Mouse (Mus musculus) MEL (cell line): ENCODE data around the gene Hoxa11. TPM values are rescaled to one million over a fixed set of nuclear protein-coding genes. Genes with fewer than 3 reads are reported as not detected.

ENCODE experiments used
- DNase-seq: peaks from one replicate; pipeline ENCODE4 v3.0.0; 2011; ENCODE audit warnings: low read depth, low spot score
- H3K27ac ChIP-seq: 2 replicates; pipeline ENCODE4 v1.5.1; 2012; ENCODE audit warnings: low read depth, mild to moderate bottlenecking, control low read depth, low read length, moderate library complexity; ENCODE audit not compliant: control insufficient read depth
- H3K27me3 ChIP-seq, 2 experiments: fragments of 150-350 bp in 1 of 2; sonication (generic) in 1 of 2; 2 replicates each; pipeline ENCODE4 v1.6.1; 2012; ENCODE audit warnings: low read length in 2 of 2, mild to moderate bottlenecking in 2 of 2, improper control_type of control experiment in 1 of 2, moderate library complexity in 1 of 2; ENCODE audit not compliant: insufficient read depth in 2 of 2, control insufficient read depth in 1 of 2
- H3K36me3 ChIP-seq, 2 experiments: 2 replicates each; pipeline ENCODE4 v1.6.1; 2012 to 2014; ENCODE audit warnings: low read length in 2 of 2, improper control_type of control experiment in 1 of 2, inconsistent platforms in 1 of 2, mild to moderate bottlenecking in 1 of 2; ENCODE audit not compliant: insufficient read depth in 2 of 2, control insufficient read depth in 1 of 2
- H3K4me1 ChIP-seq, 2 experiments: fragments of 150-350 bp in 1 of 2; sonication (generic) in 1 of 2; 2 replicates each; pipeline ENCODE4 v1.6.1; 2012; ENCODE audit warnings: low read length in 2 of 2, improper control_type of control experiment in 1 of 2, mild to moderate bottlenecking in 1 of 2; ENCODE audit not compliant: insufficient read depth in 2 of 2, control insufficient read depth in 1 of 2
- H3K4me3 ChIP-seq, 2 experiments: fragments of 150-350 bp in 1 of 2; sonication (generic) in 1 of 2; 2 replicates each; pipeline ENCODE4 v1.5.1; 2012; ENCODE audit warnings: low read depth in 2 of 2, low read length in 2 of 2, mild to moderate bottlenecking in 2 of 2, moderate library complexity in 2 of 2, control low read depth in 1 of 2, improper control_type of control experiment in 1 of 2; ENCODE audit not compliant: control insufficient read depth in 1 of 2, insufficient read depth in 1 of 2
- H3K79me2 ChIP-seq: 2 replicates; pipeline ENCODE4 v1.6.1; 2012; ENCODE audit warnings: mild to moderate bottlenecking, low read length, moderate library complexity; ENCODE audit not compliant: control insufficient read depth, poor library complexity, insufficient read depth
- H3K9ac ChIP-seq: 2 replicates; pipeline ENCODE4 v1.6.1; 2012; ENCODE audit warnings: low read depth, mild to moderate bottlenecking, control low read depth, low read length, moderate library complexity; ENCODE audit not compliant: control insufficient read depth, poor library complexity, severe bottlenecking
- H3K9me3 ChIP-seq: fragments of 150-350 bp; sonication (generic); replicated peaks from 2 replicates; pipeline ENCODE4 v1.6.1; 2012; ENCODE audit warnings: mild to moderate bottlenecking, low read length, improper control_type of control experiment, moderate library complexity; ENCODE audit not compliant: insufficient read depth
- HCFC1 ChIP-seq: IDR thresholded peaks from 2 replicates; pipeline ENCODE4 v1.6.1; 2012; ENCODE audit warnings: low read depth, mild to moderate bottlenecking, inconsistent platforms, low read length, improper control_type of control experiment, moderate library complexity
- KAT2A ChIP-seq: conservative IDR thresholded peaks from 2 replicates; pipeline ENCODE4 v1.6.1; 2012; ENCODE audit warnings: low read depth, low read length, improper control_type of control experiment, inconsistent platforms
- MXI1 ChIP-seq: IDR thresholded peaks from 2 replicates; pipeline ENCODE4 v1.6.1; 2011; ENCODE audit warnings: mild to moderate bottlenecking, low read depth, low read length, improper control_type of control experiment
- POLR2AphosphoS5 ChIP-seq: IDR thresholded peaks from 2 replicates; pipeline ENCODE4 v1.6.1; 2012; ENCODE audit warnings: low read depth, borderline replicate concordance, mild to moderate bottlenecking, inconsistent platforms, low read length, moderate library complexity, mixed read lengths
- TAL1 ChIP-seq: IDR thresholded peaks from 2 replicates; pipeline ENCODE4 v1.6.1; 2012; ENCODE audit warnings: mild to moderate bottlenecking, inconsistent platforms, low read length, moderate library complexity, mixed read lengths
- TBP ChIP-seq: IDR thresholded peaks from 2 replicates; pipeline ENCODE4 v1.8.0; 2011; ENCODE audit warnings: low read depth, low read length, improper control_type of control experiment
- polyA plus RNA-seq, 2 experiments: library from polyadenylated mRNA; stranded (reverse) in 1 of 2; unstranded in 1 of 2; fragments of >175 nt in 1 of 2; fragments of >200 nt in 1 of 2; gene quantifications; 2 replicates each; pipeline versions ENCODE4 v1.2.1 to v1.2.4; 2012; ENCODE audit warnings: low replicate concordance in 2 of 2, low read depth in 1 of 2; ENCODE audit not compliant: insufficient read length in 2 of 2, insufficient read depth in 1 of 2, missing spikeins in 1 of 2
- total RNA-seq: library from RNA; depleted of rRNA; stranded (reverse); fragments of 300-350 nt; gene quantifications from 2 replicates; pipeline ENCODE4 v1.2.3, GENCODE M21; 2012

Gene Hoxa11
- total and polyA plus RNA-seq, 3 experiments = not detected

GRCm38 (mm10) chr6:52239625-52240388, 5.8 kb downstream of the Hoxa11 start:
- no peaks in the 10 kb centered on the region for H3K27me3 ChIP-seq

GRCm38 (mm10) chr6:52238976-52239375, 6.6 kb downstream of the Hoxa11 start:
- Histone ChIP-seq H3K9me3 (no peaks in the 10 kb centered on the region), H3K36me3 (no peaks in the 10 kb centered on the region), H3K4me3 (no peak overlapping the region), H3K9ac (no peak overlapping the region), H3K27me3 (no peaks in the 10 kb centered on the region), H3K27ac (no peak overlapping the region), H3K79me2 (no peaks in the 10 kb centered on the region), H3K4me1 (no peaks in the 10 kb centered on the region)
- TF ChIP-seq HCFC1 (no peak), MXI1 (no peak), KAT2A (no peak), TBP (no peak)
- no peak for DNase-seq

More at GRCm38 (mm10) chr6:52239625-52240388, 5.8 kb downstream of the Hoxa11 start:
- TF ChIP-seq KAT2A = no peak
- Histone ChIP-seq H3K36me3 (no peaks in the 10 kb centered on the region), H3K9me3 (no peaks in the 10 kb centered on the region), H3K4me3 (no peak overlapping the region), H3K79me2 (no peaks in the 10 kb centered on the region), H3K9ac (no peak overlapping the region), H3K4me1 (no peaks in the 10 kb centered on the region), H3K27ac (no peak overlapping the region)
- DNase-seq = no peak

GRCm38 (mm10) chr6:52238155-52238545, 7.5 kb downstream of the Hoxa11 start:
- Histone ChIP-seq H3K9me3 (no peaks in the 10 kb centered on the region), H3K4me3 (no peak overlapping the region), H3K9ac (no peak overlapping the region), H3K27me3 (no peaks in the 10 kb centered on the region), H3K27ac (no peak overlapping the region), H3K36me3 (no peaks in the 10 kb centered on the region), H3K79me2 (no peaks in the 10 kb centered on the region), H3K4me1 (no peaks in the 10 kb centered on the region)
- TF ChIP-seq POLR2AphosphoS5 (no peak), TAL1 (no peak)
- no peak for DNase-seq
